Mouse (Mus musculus) heart, embryonic 10.5 days (tissue): Measurements from ENCODE around the gene Atp8a1. TPM values are rescaled to one million over a fixed set of nuclear protein-coding genes. Genes with fewer than 3 reads are reported as not detected.

Experiments
- DNase-seq: peaks from one replicate; pipeline ENCODE4 v3.0.0-alpha.2; 2017; ENCODE audit warnings: low spot score
- H3K27ac ChIP-seq: fragments of 300-500 bp; sonication (generic); 2 replicates; pipeline ENCODE4 v1.5.1; 2016; ENCODE audit warnings: mild to moderate bottlenecking
- H3K27me3 ChIP-seq: fragments of 300-500 bp; sonication (generic); 2 replicates; pipeline ENCODE4 v1.6.1; 2016; ENCODE audit warnings: mild to moderate bottlenecking; ENCODE audit not compliant: poor library complexity, insufficient read depth, severe bottlenecking
- H3K36me3 ChIP-seq: fragments of 300-500 bp; sonication (generic); 2 replicates; pipeline ENCODE4 v1.6.1; 2016; ENCODE audit warnings: mild to moderate bottlenecking, moderate library complexity
- H3K4me1 ChIP-seq: fragments of 300-500 bp; sonication (generic); 2 replicates; pipeline ENCODE4 v1.6.1; 2016; ENCODE audit warnings: mild to moderate bottlenecking
- H3K4me3 ChIP-seq: fragments of 300-500 bp; sonication (generic); 2 replicates; pipeline ENCODE4 v1.5.1; 2016; ENCODE audit warnings: mild to moderate bottlenecking, moderate library complexity
- H3K9me3 ChIP-seq: fragments of 300-500 bp; sonication (generic); 2 replicates; pipeline ENCODE4 v1.6.1; 2016; ENCODE audit warnings: mild to moderate bottlenecking, moderate library complexity
- WGBS: fragments of 180-500 bp; shearing (Covaris S2); methylation state at CpG from one replicate; pipeline ENCODE4 v1.1.7; 2016; 5-methylcytosine and 5-hydroxymethylcytosine counted together
- polyA plus RNA-seq: library from polyadenylated mRNA; unstranded; fragments of >200 nt; fragmentation: Nextera tagmentation; extraction: Ambion mirVana; gene quantifications from 2 replicates; pipeline ENCODE4 v1.2.1, GENCODE M21; 2016

The Atp8a1 gene
- polyA plus RNA-seq, 1 experiment from 2014 or later: 16.2 TPM

- DNase-seq: no peak
- H3K4me3 ChIP-seq: no peak overlapping the region
- H3K27me3 ChIP-seq: no peaks in the 10 kb centered on the region
- no peaks in the 10 kb centered on the region for H3K9me3 ChIP-seq
- peaks cover 4% of the 10 kb centered on the region; the same call in 1 of the 2 replicates for H3K36me3 ChIP-seq
- H3K4me1 ChIP-seq: no peaks in the 10 kb centered on the region
- 76% methylated on average over 9 of the region's 9 CpGs for WGBS
- H3K27ac ChIP-seq: no peak overlapping the region
Observed at GRCm38 (mm10) chr5:67733551-67734258, 113.5 kb downstream of the Atp8a1 start.

- Histone ChIP-seq H3K9me3 (no peaks in the 10 kb centered on the region), H3K4me1 (no peaks in the 10 kb centered on the region), H3K27ac (no peak overlapping the region), H3K36me3 (peaks cover 4% of the 10 kb centered on the region; the same call in 1 of the 2 replicates), H3K4me3 (no peak overlapping the region), H3K27me3 (no peaks in the 10 kb centered on the region)
- 83% methylated on average over 6 of the region's 6 CpGs for WGBS
- no peak for DNase-seq
Observed at GRCm38 (mm10) chr5:67733150-67733549, 114.1 kb downstream of the Atp8a1 start.

GRCm38 (mm10) chr5:67727755-67728154 is 119.5 kb downstream of the Atp8a1 start:
- H3K36me3 ChIP-seq: no peaks in the 10 kb centered on the region
- WGBS: 19% methylated on average over 2 of the region's 2 CpGs
- no peak overlapping the region for H3K27ac ChIP-seq
- H3K27me3 ChIP-seq: no peaks in the 10 kb centered on the region
- H3K4me1 ChIP-seq: no peaks in the 10 kb centered on the region
- no peak overlapping the region for H3K4me3 ChIP-seq
- H3K9me3 ChIP-seq: no peaks in the 10 kb centered on the region
- DNase-seq: no peak

- no peaks in the 10 kb centered on the region for H3K4me1 ChIP-seq
- no peaks in the 10 kb centered on the region for H3K36me3 ChIP-seq
- 90% methylated on average over 13 of the region's 13 CpGs for WGBS
- DNase-seq: no peak
- no peaks in the 10 kb centered on the region for H3K27me3 ChIP-seq
- H3K4me3 ChIP-seq: no peak overlapping the region
- no peak overlapping the region for H3K27ac ChIP-seq
- H3K9me3 ChIP-seq: no peaks in the 10 kb centered on the region
Observed at GRCm38 (mm10) chr5:67726810-67727209, 120.4 kb downstream of the Atp8a1 start.

GRCm38 (mm10) chr5:67701641-67702040 is 145.6 kb downstream of the Atp8a1 start:
- H3K27me3 ChIP-seq: no peaks in the 10 kb centered on the region
- H3K9me3 ChIP-seq: no peaks in the 10 kb centered on the region
- 88% methylated on average over 7 of the region's 7 CpGs for WGBS
- peaks cover 6% of the 10 kb centered on the region; the same call in 1 of the 2 replicates for H3K4me1 ChIP-seq
- no peak overlapping the region for H3K27ac ChIP-seq
- peaks cover 5% of the 10 kb centered on the region; the same call in 1 of the 2 replicates for H3K36me3 ChIP-seq
- no peak for DNase-seq
- no peak overlapping the region for H3K4me3 ChIP-seq

GRCm38 (mm10) chr5:67699418-67699817 is 147.8 kb downstream of the Atp8a1 start:
- peaks cover 6% of the 10 kb centered on the region; the same call in 1 of the 2 replicates for H3K4me1 ChIP-seq
- H3K27me3 ChIP-seq: no peaks in the 10 kb centered on the region
- no peak overlapping the region for H3K27ac ChIP-seq
- DNase-seq: no peak
- 91% methylated on average over 1 of the region's 1 CpGs for WGBS
- no peak overlapping the region for H3K4me3 ChIP-seq
- H3K36me3 ChIP-seq: peaks cover 5% of the 10 kb centered on the region; the same call in 1 of the 2 replicates
- H3K9me3 ChIP-seq: no peaks in the 10 kb centered on the region

- H3K9me3 ChIP-seq: no peaks in the 10 kb centered on the region
- H3K4me1 ChIP-seq: peaks cover 6% of the 10 kb centered on the region; the same call in 1 of the 2 replicates
- H3K27me3 ChIP-seq: no peaks in the 10 kb centered on the region
- H3K36me3 ChIP-seq: peaks cover 5% of the 10 kb centered on the region; the same call in 1 of the 2 replicates
- no peak for DNase-seq
- no peak overlapping the region for H3K27ac ChIP-seq
- H3K4me3 ChIP-seq: no peak overlapping the region
- WGBS: 64% methylated on average over 3 of the region's 3 CpGs
Observed at GRCm38 (mm10) chr5:67698176-67698575, 149.1 kb downstream of the Atp8a1 start.

- DNase-seq: no peak
- 22% methylated on average over 12 of the region's 12 CpGs for WGBS
- Histone ChIP-seq H3K4me1 (peaks cover 6% of the 10 kb centered on the region; the same call in 1 of the 2 replicates), H3K4me3 (0 out of 2 replicates have a peak overlapping the region, but pooled peaks have one; percentile 12), H3K27ac (no peak overlapping the region), H3K36me3 (peaks cover 5% of the 10 kb centered on the region; the same call in 1 of the 2 replicates), H3K27me3 (no peaks in the 10 kb centered on the region), H3K9me3 (no peaks in the 10 kb centered on the region)
Observed at GRCm38 (mm10) chr5:67696741-67697596, 150.3 kb downstream of the Atp8a1 start.

- no peaks in the 10 kb centered on the region for H3K27me3 ChIP-seq
- no peak for DNase-seq
- H3K4me3 ChIP-seq: no peak overlapping the region
- 81% methylated on average over 14 of the region's 14 CpGs for WGBS
- H3K9me3 ChIP-seq: no peaks in the 10 kb centered on the region
- H3K27ac ChIP-seq: no peak overlapping the region
- H3K4me1 ChIP-seq: peaks cover 6% of the 10 kb centered on the region; the same call in 1 of the 2 replicates
- no peaks in the 10 kb centered on the region for H3K36me3 ChIP-seq
Observed at GRCm38 (mm10) chr5:67695055-67695710, 152.1 kb downstream of the Atp8a1 start.

GRCm38 (mm10) chr5:67690336-67690735 is 156.9 kb downstream of the Atp8a1 start:
- no peaks in the 10 kb centered on the region for H3K27me3 ChIP-seq
- no peaks in the 10 kb centered on the region for H3K9me3 ChIP-seq
- no peak overlapping the region for H3K27ac ChIP-seq
- WGBS: 90% methylated on average over 9 of the region's 9 CpGs
- H3K4me1 ChIP-seq: no peaks in the 10 kb centered on the region
- no peaks in the 10 kb centered on the region for H3K36me3 ChIP-seq
- H3K4me3 ChIP-seq: no peak overlapping the region
- no peak for DNase-seq

GRCm38 (mm10) chr5:67688001-67688400 is 159.2 kb downstream of the Atp8a1 start:
- peaks cover 4% of the 10 kb centered on the region; the same call in 1 of the 2 replicates for H3K4me1 ChIP-seq
- DNase-seq: peak; percentile 67
- H3K27me3 ChIP-seq: no peaks in the 10 kb centered on the region
- H3K9me3 ChIP-seq: no peaks in the 10 kb centered on the region
- WGBS: 92% methylated on average over 8 of the region's 8 CpGs
- no peak overlapping the region for H3K4me3 ChIP-seq
- H3K36me3 ChIP-seq: no peaks in the 10 kb centered on the region
- no peak overlapping the region for H3K27ac ChIP-seq

GRCm38 (mm10) chr5:67685906-67686305 is 161.3 kb downstream of the Atp8a1 start:
- no peaks in the 10 kb centered on the region for H3K9me3 ChIP-seq
- H3K27ac ChIP-seq: no peak overlapping the region
- peaks cover 4% of the 10 kb centered on the region; the same call in 1 of the 2 replicates for H3K4me1 ChIP-seq
- H3K27me3 ChIP-seq: no peaks in the 10 kb centered on the region
- H3K36me3 ChIP-seq: no peaks in the 10 kb centered on the region
- no peak overlapping the region for H3K4me3 ChIP-seq
- 79% methylated on average over 7 of the region's 7 CpGs for WGBS
- peak; percentile 56 for DNase-seq
